Mouse (Mus musculus): Measurements from ENCODE around the gene Dbnl.

DNA sequence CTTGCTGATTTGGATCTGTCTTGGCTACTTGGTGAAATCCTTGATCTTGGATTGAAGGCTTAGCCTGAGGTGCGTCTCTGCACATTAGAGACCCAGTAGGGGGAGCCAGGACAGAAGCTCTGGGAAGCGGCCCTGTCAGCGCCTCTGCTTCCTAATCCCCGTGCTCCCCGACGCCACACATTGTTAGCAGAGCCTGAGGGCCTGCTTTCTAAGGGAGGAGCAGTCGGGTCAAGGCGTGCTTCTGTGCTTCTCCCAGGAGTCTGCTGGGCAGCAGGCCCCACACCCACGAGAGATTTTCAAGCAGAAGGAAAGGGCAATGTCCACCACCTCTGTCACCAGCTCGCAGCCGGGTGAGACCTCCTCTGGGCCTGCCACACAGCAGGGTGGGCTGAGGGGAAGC lies 9.1 kb downstream of the Dbnl start:
- TF ChIP-seq CTCF (IDR thresholded peaks at IDR 0.05; ENCODE audit: low read depth, low read length) (no peak), POLR2AphosphoS5 (IDR thresholded peaks at IDR 0.05; ENCODE audit: insufficient replicate concordance, low read depth, low read length) (no peak), TAL1 (conservative IDR thresholded peaks at IDR 0.05; ENCODE audit: low read depth, low read length) (no peak)

Data from G1E (cell line).